Mouse (Mus musculus) c-Kit-positive CD71-positive TER-119-positive erythroid progenitor cells, embryonic 14.5 days (primary cell): ENCODE data around the gene Bpi.

ENCODE experiments used
- DNase-seq: peaks from one replicate; pipeline ENCODE4 v3.0.0-alpha.2; 2013; ENCODE audit warnings: low spot score

Gene Bpi

GRCm38 (mm10) chr2:158242170-158242896, 15.6 kb upstream of the Bpi start:
- no peak for DNase-seq

GRCm38 (mm10) chr2:158243129-158243870, 14.6 kb upstream of the Bpi start:
- no peak for DNase-seq

- DNase-seq, result no peak
These were observed 12.6 kb upstream of the Bpi start for GRCm38 (mm10) chr2:158245072-158245817.

GRCm38 (mm10) chr2:158247852-158248251, 10.0 kb upstream of the Bpi start:
- no peak for DNase-seq

DNA sequence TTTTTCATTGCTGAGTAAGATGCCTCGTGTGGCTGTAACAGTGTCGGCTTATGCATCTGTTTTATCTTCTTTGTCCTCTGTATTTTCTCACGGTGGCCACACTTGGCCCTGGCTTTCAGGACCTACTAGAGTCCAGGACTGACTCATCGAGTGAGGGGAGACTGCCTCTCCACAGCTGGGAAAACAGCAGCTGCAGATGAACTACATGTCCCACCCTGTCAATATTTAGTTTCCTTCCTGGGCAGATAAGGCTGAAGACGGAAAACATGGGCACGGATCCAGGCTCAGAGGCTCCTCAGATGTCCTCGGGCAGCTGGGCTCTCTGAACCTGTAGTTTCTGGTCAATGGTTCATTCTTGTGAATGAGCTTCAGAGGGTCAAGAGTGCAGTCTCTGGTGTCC, 9.6 kb upstream of the Bpi start:
- no peak for DNase-seq

- no peak for DNase-seq
These were observed 7.3 kb upstream of the Bpi start for GRCm38 (mm10) chr2:158250558-158250957.

GRCm38 (mm10) chr2:158253806-158254205, 4.1 kb upstream of the Bpi start:
- no peak for DNase-seq

- DNase-seq, result no peak
These were observed 1.0 kb upstream of the Bpi start for GRCm38 (mm10) chr2:158256894-158257293.

GRCm38 (mm10) chr2:158258781-158259180, 887 bp downstream of the Bpi start:
- peak; percentile 63 for DNase-seq

DNA sequence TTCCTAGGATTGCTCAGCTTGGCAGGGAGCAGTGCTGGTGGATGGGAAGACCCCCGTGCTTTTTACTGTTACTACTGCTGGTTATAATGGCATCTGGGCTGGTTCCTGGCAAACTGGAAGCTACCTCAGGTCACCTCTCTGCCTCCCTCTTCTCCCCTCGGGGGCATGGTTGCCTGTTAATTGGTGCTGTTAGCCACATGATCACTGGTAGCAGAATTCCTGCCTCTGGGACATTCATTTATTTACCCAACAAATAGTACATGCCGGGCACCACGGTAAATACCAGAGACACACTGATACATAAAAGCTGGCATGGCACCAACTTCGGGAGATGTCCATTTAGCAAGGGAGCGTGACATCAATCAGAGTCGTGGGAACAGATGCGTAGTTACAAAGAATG, 1.6 kb downstream of the Bpi start:
- no peak for DNase-seq

DNA sequence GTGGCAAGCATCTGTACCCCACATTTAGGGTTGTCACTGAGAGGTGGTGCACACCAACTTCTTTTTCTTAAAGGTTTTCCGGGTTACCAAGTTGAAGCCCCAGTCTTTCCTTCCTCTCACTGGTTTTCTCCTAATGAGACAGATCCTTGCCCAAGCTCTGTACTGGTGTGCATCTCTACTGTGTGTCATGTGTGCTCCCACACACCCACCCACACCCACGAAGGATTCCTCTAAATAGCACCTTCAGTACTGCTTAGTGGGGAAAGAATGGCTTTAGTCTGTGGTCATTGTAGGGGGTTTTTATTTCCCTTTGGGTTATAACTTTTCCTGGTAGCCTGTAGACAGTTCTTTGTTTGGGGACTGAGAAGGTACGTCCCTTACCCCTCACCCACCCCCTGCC, 7.0 kb downstream of the Bpi start:
- no peak for DNase-seq

DNA sequence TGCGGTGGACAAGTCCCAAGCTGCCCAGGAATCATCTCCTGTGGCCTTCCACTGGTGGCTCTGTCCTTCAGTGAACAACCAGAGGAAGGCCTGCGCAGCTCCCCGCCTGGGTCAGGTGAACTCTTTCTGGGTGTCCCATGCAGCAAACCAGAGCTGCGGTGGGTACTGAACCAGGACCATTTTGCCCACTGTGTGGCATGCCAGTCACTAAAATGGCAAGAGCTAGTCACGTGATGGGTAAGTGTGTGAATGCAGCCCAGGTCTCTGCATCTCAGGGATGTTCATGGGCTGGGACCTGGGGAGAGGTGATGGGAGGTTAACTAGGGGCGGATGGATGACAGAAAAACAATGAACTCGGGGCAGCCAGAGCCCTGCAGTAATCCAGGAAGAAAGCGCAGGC, 12.1 kb downstream of the Bpi start:
- DNase-seq, result no peak

DNA sequence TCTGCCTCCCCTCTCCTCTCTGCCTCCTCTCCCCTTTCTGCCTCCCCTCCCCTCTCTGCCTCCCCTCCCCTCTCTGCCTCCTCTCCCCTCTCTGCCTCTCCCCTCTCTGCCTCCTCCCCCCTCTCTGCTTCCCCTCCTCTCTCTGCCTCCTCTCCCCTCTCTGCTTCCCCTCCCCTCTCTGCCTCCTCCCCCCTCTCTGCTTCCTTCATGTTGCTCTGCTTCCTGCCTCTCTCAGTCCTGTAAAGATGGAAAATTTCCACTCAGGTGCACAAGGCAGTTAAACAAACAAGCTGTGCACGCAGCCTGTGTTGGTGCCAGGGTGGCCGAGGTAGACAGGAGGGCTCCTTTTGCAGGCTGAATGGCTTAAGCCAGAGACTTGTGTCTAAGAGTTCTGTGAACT, 15.8 kb downstream of the Bpi start:
- DNase-seq, result no peak

DNA sequence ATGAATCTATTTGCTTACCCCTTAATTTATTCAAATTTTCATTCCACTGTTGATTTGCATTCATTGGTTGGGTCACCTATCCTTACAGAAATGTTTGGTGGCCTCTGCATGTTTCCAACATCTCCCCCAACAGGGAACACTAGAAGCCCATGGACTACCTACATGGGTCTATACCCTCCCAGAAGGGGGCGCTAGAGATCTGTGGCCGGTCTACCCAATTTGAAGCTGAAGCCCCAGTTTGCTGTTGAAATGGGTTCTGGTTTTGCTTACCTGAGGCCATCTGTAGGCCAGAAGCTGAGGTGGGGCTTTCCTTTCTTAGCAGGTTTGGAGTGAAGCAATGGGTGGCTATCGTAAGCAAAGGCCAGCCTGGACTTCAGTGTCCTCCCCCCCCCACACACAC, 17.5 kb downstream of the Bpi start:
- DNase-seq, result peak; percentile 20

DNA sequence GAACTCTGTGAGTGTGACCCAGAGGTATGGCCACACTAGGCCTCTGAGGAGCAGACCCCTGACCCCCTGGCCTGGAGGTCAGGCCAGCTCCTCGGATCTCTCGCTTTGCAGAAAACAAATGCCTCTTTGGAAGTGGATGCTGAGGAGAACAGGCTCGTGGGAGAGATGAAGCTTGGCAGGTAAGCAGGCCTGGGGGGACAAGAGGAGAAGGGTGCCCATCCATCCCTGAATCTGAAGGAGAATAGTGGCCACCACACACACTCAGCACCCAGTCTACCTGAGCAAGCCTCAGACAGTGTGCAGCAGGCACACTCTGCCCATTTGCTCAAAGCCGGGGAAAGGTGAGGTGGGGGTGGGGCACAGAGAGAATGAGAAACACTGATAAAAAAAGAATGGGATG, 17.9 kb downstream of the Bpi start:
- no peak for DNase-seq

GRCm38 (mm10) chr2:158276451-158276850, 18.6 kb downstream of the Bpi start:
- no peak for DNase-seq

GRCm38 (mm10) chr2:158276878-158277277, 19.0 kb downstream of the Bpi start:
- no peak for DNase-seq

DNA sequence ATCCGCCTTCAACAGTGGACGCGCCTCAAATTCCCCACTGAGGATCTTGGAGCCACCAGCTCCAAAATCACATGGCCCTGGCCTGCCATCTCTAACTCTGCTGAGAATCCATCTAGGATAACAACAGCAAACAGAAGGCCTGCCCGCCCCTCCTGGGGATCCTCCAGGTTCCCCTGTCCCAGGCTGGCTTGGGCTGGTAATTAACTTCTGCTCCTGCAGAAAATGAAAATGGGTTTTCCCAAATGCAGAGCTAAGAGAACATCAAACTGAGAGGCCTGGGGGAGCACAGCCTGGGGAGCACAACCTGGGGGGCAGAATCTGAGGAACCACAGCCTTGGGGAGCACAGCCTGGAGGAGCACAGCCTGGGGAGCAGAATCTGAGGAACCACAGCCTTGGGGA, 21.8 kb downstream of the Bpi start:
- no peak for DNase-seq

DNA sequence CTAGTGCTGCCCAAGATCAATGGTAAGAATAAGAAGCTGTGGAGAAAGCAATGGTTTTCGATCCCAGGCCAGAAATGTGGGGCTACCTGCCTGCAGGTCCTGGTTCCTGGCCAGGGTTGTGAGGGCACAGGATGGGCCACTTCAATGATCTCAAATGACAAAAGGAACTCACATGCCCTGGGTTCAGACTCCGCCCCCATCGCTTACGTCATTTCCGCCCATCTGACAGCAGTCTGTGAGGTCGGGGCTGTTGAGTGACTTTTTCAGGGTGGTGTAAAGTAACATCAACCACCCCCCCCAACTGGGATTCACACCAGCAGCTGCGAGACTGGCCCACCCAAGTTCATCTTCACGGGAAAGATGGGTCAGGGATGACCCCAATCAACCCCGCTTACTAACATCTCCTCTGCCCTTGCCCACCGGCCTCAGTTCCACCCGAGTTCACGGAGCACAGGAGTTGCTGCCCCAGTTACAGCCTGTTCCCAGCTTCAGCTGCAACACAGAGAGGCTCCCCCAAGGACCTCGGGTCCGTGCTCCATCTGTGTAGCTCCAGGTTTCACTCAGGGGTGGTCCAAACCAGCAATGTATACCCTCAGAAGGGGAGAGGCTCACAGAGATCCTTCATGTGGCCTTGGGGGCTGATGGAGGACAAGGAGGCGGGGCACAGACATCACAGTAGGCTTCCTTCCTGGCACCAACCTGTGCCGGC, 23.8 kb downstream of the Bpi start:
- DNase-seq, result no peak

- no peak for DNase-seq
These were observed 25.2 kb downstream of the Bpi start for GRCm38 (mm10) chr2:158283136-158283535.

DNA sequence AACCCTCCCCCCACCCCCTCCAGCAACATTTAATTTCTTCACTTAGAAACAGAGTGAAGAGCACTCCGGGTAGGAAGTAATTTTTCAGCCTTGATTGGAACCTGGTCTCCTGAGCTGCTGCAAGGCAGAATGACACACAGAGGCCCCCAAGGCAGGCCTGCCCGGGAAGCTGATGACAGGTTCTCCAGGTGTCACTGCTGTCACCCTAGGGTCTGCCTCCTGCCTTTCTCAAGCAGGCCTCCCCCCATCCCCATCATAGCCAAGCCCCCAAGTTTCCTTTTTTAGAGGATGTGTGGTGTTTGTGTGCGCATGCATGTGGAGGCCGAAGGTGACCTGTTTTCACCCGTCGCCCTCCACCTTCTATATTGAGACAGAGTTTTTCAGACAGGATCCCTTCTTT, 25.9 kb downstream of the Bpi start:
- DNase-seq, result no peak

DNA sequence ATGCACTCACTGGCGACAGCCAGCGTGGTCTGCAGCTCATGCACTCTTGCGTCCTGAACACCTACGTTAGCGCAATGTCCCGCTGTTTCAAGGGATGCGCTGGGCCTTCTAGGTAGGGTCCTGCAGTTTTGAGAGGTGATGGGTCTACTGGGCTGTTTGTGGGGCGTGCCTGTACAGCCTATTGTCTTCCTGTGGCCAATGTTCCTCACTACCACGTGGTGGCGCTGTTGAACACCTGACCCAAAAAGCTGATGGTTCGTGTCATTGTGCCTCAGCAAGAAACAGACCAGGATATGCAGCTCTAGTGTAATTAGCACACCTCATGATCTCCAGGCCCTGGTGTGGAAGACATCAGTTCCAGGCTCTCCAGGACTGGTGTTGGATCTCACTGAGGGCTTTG, 26.7 kb downstream of the Bpi start:
- DNase-seq, result peak; percentile 33
